Mouse (Mus musculus): ENCODE measurements around the gene Gm17334. TPM values are rescaled to one million over a fixed set of nuclear protein-coding genes. Genes with fewer than 3 reads are reported as not detected.

Gm17334 gene
- polyA plus RNA-seq, 1 experiment, result 1.5 TPM

Other genes starting within 250 kb of the Gm17334 start
- gene Kif3a, start 205.8 kb downstream of the Gm17334 start, polyA plus RNA-seq (2012; rRNA removed), result 1.8 and 2.3 TPM in 2 replicates
- not detected in 2 replicates for gene Il4, start 154.5 kb downstream of the Gm17334 start, polyA plus RNA-seq (2012; rRNA removed)
- 0.09 TPM in 1 of 2 replicates, not detected in the other for gene Il13, start 138.5 kb downstream of the Gm17334 start, polyA plus RNA-seq (2012; rRNA removed)
- 5.0 TPM in 2 replicates for gene Rad50, start 65.9 kb downstream of the Gm17334 start, polyA plus RNA-seq (2012; rRNA removed)
- gene Il5, start 52.4 kb downstream of the Gm17334 start, polyA plus RNA-seq (2012; rRNA removed), result 0.10 TPM in 1 of 2 replicates, not detected in the other
- gene Irf1, start 3.2 kb downstream of the Gm17334 start, polyA plus RNA-seq (2012; rRNA removed), result 171 and 271 TPM in 2 replicates
- 15.6 and 19.5 TPM in 2 replicates for gene Gm12216, start 86.1 kb upstream of the Gm17334 start, polyA plus RNA-seq (2012; rRNA removed)
- 29.0 and 47.8 TPM in 2 replicates for gene Slc22a5, start 118.5 kb upstream of the Gm17334 start, polyA plus RNA-seq (2012; rRNA removed)
- gene Slc22a21, start 207.1 kb upstream of the Gm17334 start, polyA plus RNA-seq (2012; rRNA removed), result 11.8 and 14.2 TPM in 2 replicates